Mouse (Mus musculus) CH12.LX (cell line): ENCODE measurements at regions not wholly inside any gene's neighbourhood (a gene's known extent, or its start where the extent isn't known, plus 50 kb on each side); places are given as distances from the start of the nearest gene placed in this dataset.

Experiments used
- DNase-seq: peaks from one replicate; pipeline ENCODE4 v3.0.0-alpha.2; 2013; ENCODE audit errors: extremely low read depth
- H3K27ac ChIP-seq: 2 replicates; pipeline ENCODE4 v1.5.1; 2012; ENCODE audit warnings: low read depth, mild to moderate bottlenecking, control low read depth, moderate library complexity; ENCODE audit not compliant: insufficient read depth
- H3K27me3 ChIP-seq: replicated peaks from 2 replicates; pipeline ENCODE3; 2012; ENCODE audit warnings: inconsistent platforms
- H3K36me3 ChIP-seq, 2 experiments: replicated peaks in 1 of 2; 2 replicates each; pipeline versions ENCODE3 to v1.6.1; 2012; ENCODE audit warnings: inconsistent platforms in 1 of 2, low read length in 1 of 2, mild to moderate bottlenecking in 1 of 2, mixed read lengths in 1 of 2, moderate library complexity in 1 of 2; ENCODE audit not compliant: control insufficient read depth in 1 of 2, insufficient read depth in 1 of 2
- H3K4me1 ChIP-seq, 2 experiments: 2 replicates each; pipeline ENCODE4 v1.6.1; 2012; ENCODE audit warnings: inconsistent platforms in 1 of 2, moderate library complexity in 1 of 2; ENCODE audit not compliant: insufficient read depth in 2 of 2, control insufficient read depth in 1 of 2
- H3K4me2 ChIP-seq: 2 replicates; pipeline ENCODE4 v1.6.1; 2012; ENCODE audit warnings: low read depth, mild to moderate bottlenecking, control low read depth; ENCODE audit not compliant: poor library complexity, insufficient read depth, severe bottlenecking
- H3K4me3 ChIP-seq, 3 experiments: fragments of 150-350 bp in 1 of 3; sonication (generic) in 1 of 3; replicated peaks in 1 of 3; 2 replicates each; pipeline versions ENCODE3 to v1.5.1; 2011 to 2012; ENCODE audit warnings: low read depth in 2 of 3, low read length in 2 of 3, mild to moderate bottlenecking in 2 of 3, moderate library complexity in 2 of 3, control low read depth in 1 of 3, improper control_type of control experiment in 1 of 3, inconsistent platforms in 1 of 3, mixed read lengths in 1 of 3; ENCODE audit not compliant: poor library complexity in 1 of 3
- H3K79me2 ChIP-seq: replicated peaks from 2 replicates; pipeline ENCODE4 v1.6.1; 2012; ENCODE audit warnings: mild to moderate bottlenecking, moderate library complexity; ENCODE audit not compliant: control insufficient read depth, poor library complexity, insufficient read depth, severe bottlenecking; ENCODE audit errors: extremely low read depth
- H3K9ac ChIP-seq: 2 replicates; pipeline ENCODE4 v1.6.1; 2012; ENCODE audit warnings: low read depth, mild to moderate bottlenecking, control low read depth, moderate library complexity; ENCODE audit not compliant: insufficient read depth
- H3K9me3 ChIP-seq: replicated peaks from 2 replicates; pipeline ENCODE3; 2012; ENCODE audit warnings: low read length, inconsistent platforms, mixed read lengths
- CHD1 ChIP-seq: IDR thresholded peaks from 2 replicates; pipeline ENCODE4 v1.6.1; 2012; ENCODE audit warnings: low read depth, low read length, improper control_type of control experiment, inconsistent platforms
- CHD2 ChIP-seq: IDR thresholded peaks from 2 replicates; pipeline ENCODE4 v1.6.1; 2011; ENCODE audit warnings: low read length, improper control_type of control experiment
- CTCF ChIP-seq, 2 experiments: IDR thresholded peaks in 1 of 2; conservative IDR thresholded peaks in 1 of 2; 2 replicates each; pipeline ENCODE4 v1.5.1; 2011 to 2012; ENCODE audit warnings: low read depth in 2 of 2, low read length in 2 of 2, improper control_type of control experiment in 1 of 2, inconsistent platforms in 1 of 2, mild to moderate bottlenecking in 1 of 2, moderate library complexity in 1 of 2
- ELF1 ChIP-seq: IDR thresholded peaks from 2 replicates; pipeline ENCODE4 v1.6.1; 2014; ENCODE audit warnings: low read depth, mild to moderate bottlenecking, inconsistent platforms, low read length, improper control_type of control experiment
- JUN ChIP-seq: IDR thresholded peaks from 2 replicates; pipeline ENCODE4 v1.6.1; 2011; ENCODE audit warnings: low read depth, mild to moderate bottlenecking, low read length, improper control_type of control experiment, moderate library complexity; ENCODE audit not compliant: insufficient read depth
- JUND ChIP-seq: conservative IDR thresholded peaks from 2 replicates; pipeline ENCODE4 v1.6.1; 2011; ENCODE audit warnings: low read depth, low read length, improper control_type of control experiment
- MAFK ChIP-seq: IDR thresholded peaks from 2 replicates; pipeline ENCODE4 v1.6.1; 2011; ENCODE audit warnings: low read length, improper control_type of control experiment; ENCODE audit not compliant: insufficient replicate concordance
- MAZ ChIP-seq: IDR thresholded peaks from 2 replicates; pipeline ENCODE4 v1.6.1; 2012; ENCODE audit warnings: low read depth, mild to moderate bottlenecking, inconsistent platforms, low read length, improper control_type of control experiment, moderate library complexity
- MEF2A ChIP-seq: IDR thresholded peaks from 2 replicates; pipeline ENCODE4 v1.6.1; 2014; ENCODE audit warnings: low read depth, mild to moderate bottlenecking, inconsistent platforms, low read length, improper control_type of control experiment, borderline replicate concordance
- MXI1 ChIP-seq: IDR thresholded peaks from 2 replicates; pipeline ENCODE4 v1.6.1; 2011; ENCODE audit warnings: mild to moderate bottlenecking, low read depth, low read length, improper control_type of control experiment
- NRF1 ChIP-seq: IDR thresholded peaks from 2 replicates; pipeline ENCODE4 v1.6.1; 2014; ENCODE audit warnings: low read depth, mild to moderate bottlenecking, inconsistent platforms, low read length, improper control_type of control experiment, moderate library complexity
- POLR2A ChIP-seq: IDR thresholded peaks from 2 replicates; pipeline ENCODE4 v1.6.1; 2011; ENCODE audit warnings: low read depth, mild to moderate bottlenecking, improper control_type of control experiment, low read length
- POLR2AphosphoS2 ChIP-seq: IDR thresholded peaks from 2 replicates; pipeline ENCODE4 v1.6.1; 2011; ENCODE audit warnings: low read depth, low read length, improper control_type of control experiment
- RCOR1 ChIP-seq: conservative IDR thresholded peaks from 2 replicates; pipeline ENCODE4 v1.6.1; 2012; ENCODE audit warnings: low read depth, mild to moderate bottlenecking, inconsistent platforms, low read length, improper control_type of control experiment
- SIN3A ChIP-seq: IDR thresholded peaks from 2 replicates; pipeline ENCODE4 v1.6.1; 2012; ENCODE audit warnings: low read length, improper control_type of control experiment, inconsistent platforms
- USF1 ChIP-seq: IDR thresholded peaks from 2 replicates; pipeline ENCODE4 v1.6.1; 2014; ENCODE audit warnings: low read depth, mild to moderate bottlenecking, inconsistent platforms, low read length, improper control_type of control experiment
- ZMIZ1 ChIP-seq: IDR thresholded peaks from 2 replicates; pipeline ENCODE4 v1.6.1; 2012; ENCODE audit warnings: low read depth, mild to moderate bottlenecking, inconsistent platforms, low read length, improper control_type of control experiment
- dilution Hi-C: fragments of 300-500 bp; cut with MboI; formaldehyde crosslinking; loops from 2 replicates; pipeline ENCODE4 v1.14.3; 2020; ENCODE audit warnings: low sequenced_read_pairs; ENCODE audit not compliant: extremely low pct_unique_long_range_greater_than_20kb, extremely low pct_ligation_motif_present
- in situ Hi-C: fragments of 300-500 bp; cut with MboI; formaldehyde crosslinking; loops from 3 replicates; pipeline ENCODE4 v1.14.3; 2019; ENCODE audit warnings: low sequenced_read_pairs, low pct_ligation_motif_present, low pct_unique_long_range_greater_than_20kb, mixed read lengths

DNA sequence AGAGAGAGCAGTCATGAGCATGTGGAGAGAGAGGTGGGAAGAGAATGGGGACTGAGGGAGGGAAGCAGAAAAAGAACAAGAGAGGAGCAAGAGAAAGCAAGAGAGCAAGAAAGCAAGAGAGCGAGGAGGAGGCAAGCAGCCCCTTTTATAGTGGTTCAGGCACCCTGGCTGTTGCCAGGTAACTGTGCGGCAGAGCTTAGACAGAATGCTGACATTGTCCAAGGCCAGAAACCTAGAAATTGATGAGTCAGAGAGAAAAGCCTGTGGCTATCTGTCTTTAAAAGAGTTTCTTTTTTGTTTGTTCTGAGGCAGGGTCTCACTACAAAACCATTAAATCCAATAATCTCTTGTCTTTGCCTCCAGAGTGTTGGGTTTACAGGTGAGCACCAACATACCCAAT, 240.7 kb upstream of the Lrrc3b start:
- Histone ChIP-seq H3K79me2 (no peaks in the 10 kb centered on the region), H3K9ac (no peak overlapping the region), H3K4me2 (no peak overlapping the region), H3K9me3 (no peaks in the 10 kb centered on the region), H3K36me3 (no peaks in the 10 kb centered on the region), H3K27ac (no peak overlapping the region), H3K27me3 (no peaks in the 10 kb centered on the region), H3K4me3 (no peak overlapping the region), H3K4me1 (peaks cover 0 to 21% of the 10 kb centered on the region in 2 experiments; a peak in 2 of 4 replicates)
- peak; percentile 8 for DNase-seq
- in situ Hi-C loops (loop anchor here (10.0 kb wide), 1 partner anchor 215 kb away; no protein-coding TSS in a partner anchor), dilution Hi-C loops (no loop called here)
- TF ChIP-seq ELF1 = no peak
- TF ChIP-seq CTCF (conservative IDR thresholded peaks at IDR 0.05 in 1 of 2, IDR thresholded peaks at IDR 0.05 in 1 of 2; ENCODE audit: low read depth in 2 of 2, low read length in 2 of 2) = no peak
- TF ChIP-seq MXI1 = no peak
- no peak for TF ChIP-seq MAZ
- TF ChIP-seq MAFK = no peak
- TF ChIP-seq CHD1 = no peak
- no peak for TF ChIP-seq USF1
- no peak for TF ChIP-seq POLR2AphosphoS2
- no peak for TF ChIP-seq MEF2A
- no peak for TF ChIP-seq SIN3A
- TF ChIP-seq CHD2 = no peak

GRCm38 (mm10) chr14:15698001-15698400, 259.2 kb upstream of the Lrrc3b start:
- Histone ChIP-seq H3K9ac (no peak overlapping the region), H3K36me3 (no peaks in the 10 kb centered on the region)
- dilution Hi-C loops = no loop called here
- TF ChIP-seq RCOR1 (no peak), JUND (no peak), JUN (no peak), POLR2A (no peak), MAFK (no peak), CHD1 (no peak), NRF1 (no peak), ELF1 (no peak), ZMIZ1 (no peak)
- TF ChIP-seq, all 38 proteins: peak for 0
- Histone ChIP-seq H3K4me1 (peaks cover 0 to 11% of the 10 kb centered on the region in 2 experiments; a peak in 1 of 4 replicates), H3K79me2 (no peaks in the 10 kb centered on the region), H3K27me3 (no peaks in the 10 kb centered on the region), H3K27ac (no peak overlapping the region), H3K4me3 (no peak overlapping the region), H3K4me2 (no peak overlapping the region), H3K9me3 (no peaks in the 10 kb centered on the region)
- DNase-seq = no peak
- in situ Hi-C loops = no loop called here
